ENCODE assay signal across 11 mouse cellular contexts in genomic region chr10:127003334-127003733, GRCm38 (mm10). TPM values are rescaled to one million over a fixed set of nuclear protein-coding genes. Genes with fewer than 3 reads are reported as not detected.
"Had no signal": no experiment of that assay in that cellular context is flagged by ENCODE, and none has a peak within 500 bp of the region (broad histone marks: within the 10 kb centered on the region; RNA-seq: fewer than 3 reads in every experiment).

No protein-coding gene starts in this region.

- DNase-seq: kidney, postnatal 14 days; liver; liver, embryonic 13.5 days; liver, postnatal 0 days; lung, postnatal 14 days; right cerebral cortex, adult 18-20 months; right cerebral cortex, postnatal 25 days; thymus, postnatal 4 days had no signal

RNA-seq across cellular contexts. Expression of gene Avil, which starts 2.8 kb away (rescaled TPM):
- polyA plus RNA-seq: liver, postnatal 0 days; macrophage had no signal

RNA-seq across cellular contexts. Expression of gene Eef1akmt3, which starts 38.0 kb away (rescaled TPM):
- total RNA-seq: left cerebral cortex, postnatal 36 days; monocyte, adult 5-6 weeks had no signal
- polyA plus RNA-seq: macrophage had no signal
